Mouse (Mus musculus): Measurements from ENCODE around the gene Lor.

GRCm38 (mm10) chr3:92120902-92121301 is 38.0 kb upstream of the Lor start:
- TF ChIP-seq MYOG (IDR thresholded peaks at IDR 0.05; ENCODE audit: control insufficient read depth, extremely low read depth, insufficient read length) (no peak), MYOD1 (IDR thresholded peaks at IDR 0.05; ENCODE audit: control insufficient read depth, insufficient read length, low read depth) (no peak), CTCF (IDR thresholded peaks at IDR 0.05; ENCODE audit: control insufficient read depth, insufficient read depth, insufficient read length) (no peak)

Data from C2C12 (cell line).